Mouse (Mus musculus): ENCODE measurements around the gene Gm20388.

GRCm38 (mm10) chr8:122931834-122932560 is 3021.4 kb downstream of the Gm20388 start:
- TF ChIP-seq CHD2 (IDR thresholded peaks at IDR 0.05; ENCODE audit: low read depth, low read length) (no peak), ZC3H11A (IDR thresholded peaks at IDR 0.05; ENCODE audit: borderline replicate concordance, low read depth, low read length) (no peak), MAFK (IDR thresholded peaks at IDR 0.05; ENCODE audit: insufficient read depth, low read depth, low read length) (no peak), HCFC1 (IDR thresholded peaks at IDR 0.05; ENCODE audit: borderline replicate concordance, insufficient read depth, low read length) (no peak), ZNF384 (IDR thresholded peaks at IDR 0.05; ENCODE audit: low read depth, low read length) (no peak)
